ENCODE assay signal across 10 mouse cellular contexts in genomic region chr3:34196451-34197162, GRCm38 (mm10).
DNase-seq lines count a peak whose midpoint lies in the region; ATAC-seq and TF ChIP-seq lines count a peak whose summit lies in the region.
"Had no signal": no experiment of that assay in that cellular context is flagged by ENCODE, and none has a peak within 500 bp of the region (broad histone marks: within the 10 kb centered on the region; RNA-seq: fewer than 3 reads in every experiment).

No protein-coding gene starts in this region.

- ATAC-seq in forebrain, embryonic 12.5 days (ENCODE audit: low FRiP score): peak; percentile 55; the same call in 1 of the 2 replicates

- H3K4me1 ChIP-seq in testis, adult 2 months (ENCODE audit: control insufficient read depth, insufficient read depth, low read length): peaks cover 3% of the 10 kb centered on the region
- H3K4me1 ChIP-seq in forebrain, embryonic 12.5 days: peaks cover 29% of the 10 kb centered on the region
- peaks cover 22% of the 10 kb centered on the region for H3K4me1 ChIP-seq in midbrain, embryonic 10.5 days
- H3K4me1 ChIP-seq in lung, adult 2 months (ENCODE audit: control insufficient read depth, insufficient read depth, low read length): no peaks in the 10 kb centered on the region

- peak overlapping the region; percentile 9; the same call in 1 of the 2 replicates for H3K4me3 ChIP-seq in testis, adult 2 months (ENCODE audit: control insufficient read depth, low read depth, low read length)
- H3K4me3 ChIP-seq in forebrain, embryonic 12.5 days (replicated peaks): peak overlapping the region; percentile 32
- peak overlapping the region; percentile 23 for H3K4me3 ChIP-seq in midbrain, embryonic 10.5 days
- no peak overlapping the region for H3K4me3 ChIP-seq in lung, adult 2 months (replicated peaks; ENCODE audit: extremely low read depth, low read depth, low read length)

- no peak for TF ChIP-seq POLR2A in testis, adult 2 months (IDR thresholded peaks at IDR 0.05; ENCODE audit: control insufficient read depth, low read depth, low read length)
- no peak for TF ChIP-seq POLR2A in lung, adult 2 months (IDR thresholded peaks at IDR 0.05; ENCODE audit: borderline replicate concordance, extremely low read depth, low read depth, low read length)

- H3K27ac ChIP-seq in testis, adult 2 months (ENCODE audit: control insufficient read depth, insufficient read depth, low read depth, low read length): no peak overlapping the region
- H3K27ac ChIP-seq in forebrain, embryonic 12.5 days: peak overlapping the region; percentile 78
- peak overlapping the region; percentile 71 for H3K27ac ChIP-seq in midbrain, embryonic 10.5 days (replicated peaks)

- no peak for DNase-seq in testis, postnatal 14 days (ENCODE audit: low spot score)
- DNase-seq in midbrain, embryonic 10.5 days (ENCODE audit: low spot score): peak; percentile 22
- DNase-seq in spleen, postnatal 36 days (ENCODE audit: low spot score in 2 of 2): no peak
- no peak for DNase-seq in lung, adult 2 months
- no peak for DNase-seq in layer of hippocampus, postnatal 36 days
- DNase-seq: adrenal gland, postnatal 36 days; gastrocnemius, postnatal 36 days had no signal

- no peak for TF ChIP-seq CTCF in testis, adult 2 months (IDR thresholded peaks at IDR 0.05; ENCODE audit: control insufficient read depth, insufficient read depth, insufficient replicate concordance, low read depth, low read length)
- TF ChIP-seq CTCF in lung, adult 2 months (IDR thresholded peaks at IDR 0.05; ENCODE audit: insufficient read depth, low read length): no peak

- H3K27me3 ChIP-seq in testis, adult 2 months (ENCODE audit: control insufficient read depth, insufficient read depth, low read length): no peaks in the 10 kb centered on the region
- H3K27me3 ChIP-seq in forebrain, embryonic 12.5 days: peaks cover 8% of the 10 kb centered on the region
- H3K27me3 ChIP-seq in midbrain, embryonic 10.5 days (ENCODE audit: low read depth, poor library complexity, severe bottlenecking): peaks cover 61% of the 10 kb centered on the region

- 12% methylated on average over 22 of the region's 22 CpGs for WGBS in forebrain, embryonic 12.5 days
- 34% methylated on average over 22 of the region's 22 CpGs for WGBS in midbrain, embryonic 10.5 days
- 32% methylated on average over 22 of the region's 22 CpGs for WGBS in lung, adult 2 months

- no peaks in the 10 kb centered on the region for H3K36me3 ChIP-seq in testis, adult 2 months (ENCODE audit: control insufficient read depth, insufficient read depth, low read length)
- H3K36me3 ChIP-seq in forebrain, embryonic 12.5 days (replicated peaks): no peaks in the 10 kb centered on the region
- no peaks in the 10 kb centered on the region for H3K36me3 ChIP-seq in midbrain, embryonic 10.5 days

- no peaks in the 10 kb centered on the region for H3K9me3 ChIP-seq in forebrain, embryonic 12.5 days
- H3K9me3 ChIP-seq in midbrain, embryonic 10.5 days (replicated peaks): no peaks in the 10 kb centered on the region

- H3K4me2 ChIP-seq in forebrain, embryonic 12.5 days: peak overlapping the region; percentile 47
- H3K4me2 ChIP-seq: liver, embryonic 11.5 days had no signal

- peak overlapping the region; percentile 44 for H3K9ac ChIP-seq in forebrain, embryonic 12.5 days
